Mouse (Mus musculus) lung, postnatal 0 days (tissue): ENCODE data around the gene Cdipt. TPM values are rescaled to one million over a fixed set of nuclear protein-coding genes. Genes with fewer than 3 reads are reported as not detected.

Experiments
- ATAC-seq: fragments of 200-750 bp; cut with Nextera tagmentation; 2 replicates; pipeline ENCODE4 v1.8.0; 2017; ENCODE audit warnings: moderate library complexity
- DNase-seq: peaks from one replicate; pipeline ENCODE4 v3.0.0-alpha.2; 2016; ENCODE audit warnings: low spot score
- H3K27ac ChIP-seq: fragments of 300-500 bp; sonication (generic); 2 replicates; pipeline ENCODE4 v1.5.1; 2014; ENCODE audit warnings: antibody characterized with exemption, mild to moderate bottlenecking, low read length, mixed read lengths
- H3K27me3 ChIP-seq: fragments of 300-500 bp; sonication (generic); replicated peaks from 2 replicates; pipeline ENCODE4 v1.6.1; 2014; ENCODE audit warnings: low read length, mixed read lengths; ENCODE audit not compliant: insufficient read depth
- H3K36me3 ChIP-seq: fragments of 300-500 bp; sonication (generic); 2 replicates; pipeline ENCODE4 v1.6.1; 2014; ENCODE audit warnings: low read length, mixed read lengths; ENCODE audit not compliant: insufficient read depth
- H3K4me1 ChIP-seq: fragments of 300-500 bp; sonication (generic); 2 replicates; pipeline ENCODE4 v1.6.1; 2014; ENCODE audit warnings: antibody characterized with exemption, low read depth, low read length, mixed read lengths; ENCODE audit not compliant: insufficient read depth
- H3K4me2 ChIP-seq: fragments of 300-500 bp; sonication (generic); replicated peaks from 2 replicates; pipeline ENCODE4 v1.6.1; 2014; ENCODE audit warnings: low read depth, mild to moderate bottlenecking, low read length, moderate library complexity, mixed read lengths
- H3K4me3 ChIP-seq: fragments of 300-500 bp; sonication (generic); 2 replicates; pipeline ENCODE4 v1.5.1; 2014; ENCODE audit warnings: low read depth, low read length
- H3K9ac ChIP-seq: fragments of 300-500 bp; sonication (generic); replicated peaks from 2 replicates; pipeline ENCODE4 v1.6.1; 2014; ENCODE audit warnings: low read depth, mild to moderate bottlenecking
- H3K9me3 ChIP-seq: fragments of 300-500 bp; sonication (generic); 2 replicates; pipeline ENCODE4 v1.6.1; 2016; ENCODE audit warnings: low read length, mixed read lengths
- CTCF ChIP-seq: IDR thresholded peaks from 2 replicates; pipeline ENCODE4 v1.5.1; 2016; ENCODE audit warnings: antibody characterized with exemption, mild to moderate bottlenecking
- EP300 ChIP-seq: IDR thresholded peaks from 2 replicates; pipeline ENCODE4 v1.6.1; 2016; ENCODE audit warnings: antibody characterized with exemption, mild to moderate bottlenecking, control low read depth
- WGBS: fragments of 180-500 bp; shearing (Covaris S2); extraction: QIAGEN DNeasy Blood & Tissue Kit; methylation state at CpG from one replicate; pipeline ENCODE4 v1.1.7; 2014; 5-methylcytosine and 5-hydroxymethylcytosine counted together
- polyA plus RNA-seq: library from polyadenylated mRNA; unstranded; fragments of >200 nt; fragmentation: Nextera tagmentation; extraction: Ambion mirVana; gene quantifications from 2 replicates; pipeline ENCODE4 v1.2.1, GENCODE M21; 2015

Gene Cdipt
- polyA plus RNA-seq, 1 experiment from 2014 or later, result 164 TPM

- Histone ChIP-seq H3K9me3 (no peaks in the 10 kb centered on the region), H3K9ac (no peak overlapping the region), H3K4me3 (no peak overlapping the region), H3K4me1 (peaks cover 4% of the 10 kb centered on the region; the same call in 1 of the 2 replicates), H3K4me2 (no peak overlapping the region), H3K27me3 (no peaks in the 10 kb centered on the region), H3K27ac (no peak overlapping the region), H3K36me3 (no peaks in the 10 kb centered on the region)
- ATAC-seq, result no peak
- 93% methylated on average over 10 of the region's 10 CpGs for WGBS
- no peak for DNase-seq
- no peak for TF ChIP-seq EP300
Measured at GRCm38 (mm10) chr7:127012845-127013244, 37.1 kb downstream of the Cdipt start.

GRCm38 (mm10) chr7:127013385-127013784 is 37.7 kb downstream of the Cdipt start:
- Histone ChIP-seq H3K9me3 (no peaks in the 10 kb centered on the region), H3K36me3 (no peaks in the 10 kb centered on the region), H3K4me1 (peaks cover 4% of the 10 kb centered on the region; the same call in 1 of the 2 replicates), H3K4me2 (peak overlapping the region; percentile 73), H3K4me3 (no peak overlapping the region), H3K27me3 (no peaks in the 10 kb centered on the region), H3K9ac (no peak overlapping the region), H3K27ac (no peak overlapping the region)
- 91% methylated on average over 6 of the region's 6 CpGs for WGBS
- TF ChIP-seq EP300 (no peak), CTCF (no peak)
- no peak for DNase-seq
- no peak for ATAC-seq

DNA sequence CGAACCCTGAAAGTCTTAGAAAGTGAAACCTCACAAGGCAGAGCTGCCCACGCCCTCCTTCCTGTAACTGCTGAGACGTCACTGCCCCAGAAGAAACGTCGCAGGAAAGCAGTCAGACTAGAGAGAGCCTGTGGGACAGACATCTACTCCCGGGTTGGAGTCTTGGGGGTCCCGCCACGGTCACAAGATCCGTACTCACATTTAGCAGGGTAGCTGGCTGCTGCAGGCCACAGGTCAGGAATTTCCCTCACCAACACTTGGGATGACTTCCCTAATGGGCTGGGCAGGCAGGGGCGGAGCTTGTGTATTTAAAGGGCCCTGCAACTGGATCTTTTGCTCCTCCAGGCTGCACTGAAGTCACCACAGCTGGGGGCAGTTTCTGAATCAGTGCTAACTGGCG is 38.6 kb downstream of the Cdipt start, which contains the start of gene Mvp:
Gene Mvp (minus strand): TSS at position 302 of the 400 bp plus-strand sequence.
- no peaks in the 10 kb centered on the region for H3K9me3 ChIP-seq
- DNase-seq (peak; percentile 92), ATAC-seq (peak; percentile 13; the same call in 1 of the 2 replicates)
- peak within 1 kb of the TSS; percentile 73 for H3K4me2 ChIP-seq
- peak within 1 kb of the TSS; percentile 83 for H3K27ac ChIP-seq
- no peaks in the 10 kb centered on the region for H3K27me3 ChIP-seq
- TF ChIP-seq CTCF, result no peak
- TF ChIP-seq EP300, result no peak
- no peaks in the 10 kb centered on the region for H3K36me3 ChIP-seq
- peaks cover 4% of the 10 kb centered on the region; the same call in 1 of the 2 replicates for H3K4me1 ChIP-seq
- peak within 1 kb of the TSS; percentile 65 for H3K4me3 ChIP-seq
- peak within 1 kb of the TSS; percentile 68 for H3K9ac ChIP-seq
- 10% methylated on average over 11 of the region's 11 CpGs for WGBS

GRCm38 (mm10) chr7:127014993-127015392 is 39.3 kb downstream of the Cdipt start:
- WGBS, result 93% methylated on average over 12 of the region's 12 CpGs
- no peaks in the 10 kb centered on the region for H3K36me3 ChIP-seq
- H3K9ac ChIP-seq, result no peak overlapping the region
- H3K4me3 ChIP-seq, result no peak overlapping the region
- no peak for ATAC-seq
- 0 out of 2 replicates have a peak overlapping the region, but pooled peaks have one; percentile 38 for H3K27ac ChIP-seq
- H3K4me2 ChIP-seq, result no peak overlapping the region
- no peak for DNase-seq
- H3K4me1 ChIP-seq, result peaks cover 4% of the 10 kb centered on the region; the same call in 1 of the 2 replicates
- H3K27me3 ChIP-seq, result no peaks in the 10 kb centered on the region
- no peak for TF ChIP-seq EP300
- TF ChIP-seq CTCF, result no peak
- H3K9me3 ChIP-seq, result no peaks in the 10 kb centered on the region

DNA sequence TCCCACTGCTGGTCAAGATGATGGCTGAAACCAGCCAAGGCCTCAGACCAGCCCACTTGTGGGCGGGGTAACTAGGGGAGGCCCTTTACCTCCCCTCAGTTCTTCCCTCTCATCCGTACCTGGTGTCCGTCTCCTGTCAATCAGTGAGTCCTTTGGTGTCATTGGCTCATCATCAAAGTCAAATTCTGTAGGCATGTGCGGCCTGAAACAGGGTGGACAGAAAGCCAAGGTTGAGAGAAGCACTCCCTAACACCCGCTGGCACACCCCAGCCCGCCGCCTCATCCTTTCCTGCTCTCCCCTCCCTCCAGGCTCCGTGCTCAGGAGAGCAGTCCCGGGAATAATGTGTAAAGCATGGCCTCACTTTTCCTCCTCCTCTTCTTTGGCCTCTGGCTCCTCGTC is 40.4 kb downstream of the Cdipt start:
- Histone ChIP-seq H3K4me2 (peak overlapping the region; percentile 88), H3K36me3 (no peaks in the 10 kb centered on the region), H3K4me1 (peaks cover 4% of the 10 kb centered on the region; the same call in 1 of the 2 replicates), H3K4me3 (peak overlapping the region; percentile 62), H3K9ac (peak overlapping the region; percentile 62), H3K27me3 (no peaks in the 10 kb centered on the region), H3K27ac (peak overlapping the region; percentile 92), H3K9me3 (no peaks in the 10 kb centered on the region)
- DNase-seq (peak; percentile 65), ATAC-seq (peak; percentile 8; the same call in 1 of the 2 replicates)
- TF ChIP-seq CTCF (no peak), EP300 (no peak)
- WGBS, result 4% methylated on average over 10 of the region's 10 CpGs

- no peak for DNase-seq
- peak within 1 kb of the TSS; percentile 62 for H3K4me3 ChIP-seq
- H3K27me3 ChIP-seq, result no peaks in the 10 kb centered on the region
- TF ChIP-seq CTCF, result no peak
- no peak for TF ChIP-seq EP300
- H3K9me3 ChIP-seq, result no peaks in the 10 kb centered on the region
- H3K4me1 ChIP-seq, result peaks cover 5% of the 10 kb centered on the region; the same call in 1 of the 2 replicates
- peak within 1 kb of the TSS; percentile 62 for H3K9ac ChIP-seq
- no peaks in the 10 kb centered on the region for H3K36me3 ChIP-seq
- peak within 1 kb of the TSS; percentile 88 for H3K4me2 ChIP-seq
- ATAC-seq, result no peak
- H3K27ac ChIP-seq, result peak within 1 kb of the TSS; percentile 92
Measured at GRCm38 (mm10) chr7:127016481-127016485, 40.6 kb downstream of the Cdipt start, which contains the start of gene Pagr1b. Pagr1b (minus strand) TSS chr7:127016484.

GRCm38 (mm10) chr7:127016486-127016938 is 40.8 kb downstream of the Cdipt start:
- peak overlapping the region; percentile 92 for H3K27ac ChIP-seq
- under 1% methylated on average over 21 of the region's 22 CpGs for WGBS
- ATAC-seq (peak; percentile 49), DNase-seq (peak; percentile 72)
- peak overlapping the region; percentile 88 for H3K4me2 ChIP-seq
- no peaks in the 10 kb centered on the region for H3K27me3 ChIP-seq
- peak overlapping the region; percentile 62 for H3K9ac ChIP-seq
- peaks cover 7% of the 10 kb centered on the region; the same call in 1 of the 2 replicates for H3K4me1 ChIP-seq
- TF ChIP-seq CTCF (no peak), EP300 (no peak)
- H3K36me3 ChIP-seq, result no peaks in the 10 kb centered on the region
- H3K4me3 ChIP-seq, result peak overlapping the region; percentile 62
- H3K9me3 ChIP-seq, result no peaks in the 10 kb centered on the region
